Mouse (Mus musculus) ES-E14 (cell line): ENCODE measurements at regions not wholly inside any gene's neighbourhood (a gene's known extent, or its start where the extent isn't known, plus 50 kb on each side); places are given as distances from the start of the nearest gene placed in this dataset.

Experiments
- DNase-seq: peaks from one replicate; pipeline ENCODE4 v3.0.0-alpha.2; 2013; ENCODE audit warnings: low read depth, low spot score
- H3K27ac ChIP-seq: 2 replicates; pipeline ENCODE4 v1.5.1; 2012; ENCODE audit warnings: low read depth, mild to moderate bottlenecking, low read length, moderate library complexity, mixed read lengths; ENCODE audit not compliant: poor library complexity, insufficient read depth, severe bottlenecking
- H3K36me3 ChIP-seq: 2 replicates; pipeline ENCODE4 v1.6.1; 2012; ENCODE audit warnings: mild to moderate bottlenecking, low read length, moderate library complexity, mixed read lengths; ENCODE audit not compliant: control insufficient read depth, poor library complexity, insufficient read depth, severe bottlenecking
- H3K4me1 ChIP-seq, 2 experiments: fragments of 150-350 bp in 1 of 2; sonication (generic) in 1 of 2; 2 replicates each; pipeline ENCODE4 v1.6.1; 2012; ENCODE audit warnings: low read length in 2 of 2, mild to moderate bottlenecking in 1 of 2, mixed read lengths in 1 of 2; ENCODE audit not compliant: control insufficient read depth in 2 of 2, insufficient read depth in 2 of 2, poor library complexity in 1 of 2
- H3K4me3 ChIP-seq, 2 experiments: fragments of 150-350 bp in 1 of 2; sonication (generic) in 1 of 2; 2 replicates each; pipeline ENCODE4 v1.5.1; 2012; ENCODE audit warnings: low read length in 2 of 2, low read depth in 1 of 2, mild to moderate bottlenecking in 1 of 2, mixed read lengths in 1 of 2; ENCODE audit not compliant: insufficient read depth in 1 of 2, poor library complexity in 1 of 2, severe bottlenecking in 1 of 2
- H3K9ac ChIP-seq: 2 replicates; pipeline ENCODE4 v1.6.1; 2012; ENCODE audit warnings: low read depth, mild to moderate bottlenecking, low read length, mixed read lengths; ENCODE audit not compliant: poor library complexity, insufficient read depth, severe bottlenecking
- H3K9me3 ChIP-seq: fragments of 150-350 bp; sonication (generic); 2 replicates; pipeline ENCODE4 v1.6.1; 2012; ENCODE audit warnings: low read depth, mild to moderate bottlenecking, low read length; ENCODE audit not compliant: control insufficient read depth, insufficient read depth
- CHD2 ChIP-seq: IDR thresholded peaks from 2 replicates; pipeline ENCODE4 v1.6.1; 2014; ENCODE audit warnings: mild to moderate bottlenecking, low read depth, low read length, inconsistent platforms
- HCFC1 ChIP-seq: IDR thresholded peaks from 2 replicates; pipeline ENCODE4 v1.6.1; 2012; ENCODE audit warnings: low read length, inconsistent platforms, borderline replicate concordance; ENCODE audit not compliant: insufficient read depth
- MAFK ChIP-seq: IDR thresholded peaks from 2 replicates; pipeline ENCODE4 v1.6.1; 2014; ENCODE audit warnings: mild to moderate bottlenecking, low read depth, low read length, inconsistent platforms; ENCODE audit not compliant: insufficient read depth
- ZC3H11A ChIP-seq: IDR thresholded peaks from 2 replicates; pipeline ENCODE4 v1.6.1; 2012; ENCODE audit warnings: low read depth, mild to moderate bottlenecking, inconsistent platforms, low read length, borderline replicate concordance
- ZNF384 ChIP-seq: IDR thresholded peaks from 2 replicates; pipeline ENCODE4 v1.6.1; 2012; ENCODE audit warnings: low read depth, low read length, inconsistent platforms
- in situ Hi-C, 2 experiments: fragments of 600-800 bp; cut with MboI; formaldehyde crosslinking; loops; one replicate each; pipeline ENCODE4 v1.15.1; 2025; ENCODE audit warnings: low sequenced_read_pairs in 2 of 2, inconsistent platforms in 1 of 2; ENCODE audit not compliant: unreplicated experiment in 2 of 2

GRCm38 (mm10) chr9:6645796-6646309, 376.2 kb upstream of the Ddi1 start:
- in situ Hi-C loops = no loop called here
- DNase-seq = no peak
- Histone ChIP-seq H3K36me3 (no peaks in the 10 kb centered on the region), H3K27ac (no peak overlapping the region), H3K9ac (no peak overlapping the region), H3K9me3 (no peaks in the 10 kb centered on the region), H3K4me1 (no peaks in the 10 kb centered on the region), H3K4me3 (no peak overlapping the region)
- TF ChIP-seq ZNF384 (no peak), HCFC1 (no peak), CHD2 (no peak), ZC3H11A (no peak), MAFK (no peak)

DNA sequence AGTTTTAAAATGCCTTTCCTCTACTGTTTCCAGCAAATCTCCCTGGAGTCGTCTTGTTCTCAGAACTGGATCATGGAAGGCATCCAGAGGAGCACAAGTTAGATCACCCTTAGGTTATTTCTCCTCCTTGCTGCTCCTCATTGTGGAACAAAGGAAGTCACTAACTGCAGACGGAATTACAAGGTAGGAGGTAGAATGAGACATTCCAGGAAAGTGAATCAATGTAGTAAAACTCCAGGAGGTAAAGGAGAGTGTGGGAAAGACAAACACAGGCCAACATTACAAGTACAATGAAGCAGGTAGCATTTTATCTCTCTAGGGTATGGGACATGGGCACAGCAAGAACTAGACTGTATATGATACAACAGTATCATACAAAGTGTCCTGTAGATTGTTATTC, 375.7 kb upstream of the Ddi1 start:
- Histone ChIP-seq H3K4me3 (no peak overlapping the region), H3K27ac (no peak overlapping the region), H3K9ac (no peak overlapping the region), H3K36me3 (no peaks in the 10 kb centered on the region), H3K4me1 (no peaks in the 10 kb centered on the region), H3K9me3 (no peaks in the 10 kb centered on the region)
- DNase-seq = no peak
- TF ChIP-seq MAFK (no peak), ZNF384 (no peak), HCFC1 (no peak), CHD2 (no peak), ZC3H11A (no peak)
- in situ Hi-C loops = no loop called here

DNA sequence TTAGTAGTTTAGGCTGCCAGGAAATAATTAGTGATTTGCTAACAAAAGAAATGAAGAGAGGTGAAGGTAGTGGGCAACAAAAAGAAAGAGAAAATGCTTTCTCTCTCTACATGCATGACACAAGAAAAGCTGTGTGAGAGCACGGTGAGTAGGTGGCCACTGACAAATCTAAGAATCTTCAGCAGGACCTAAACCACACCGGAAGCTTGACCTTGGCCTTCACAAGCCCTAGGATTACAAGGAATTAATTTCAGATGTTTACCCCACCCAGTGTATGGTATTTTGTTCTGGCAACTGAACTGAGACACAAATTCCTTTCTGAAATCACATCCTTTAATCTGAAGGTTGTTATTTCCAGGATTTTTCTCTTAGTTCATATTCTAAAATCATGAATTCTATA, 347.5 kb upstream of the Ddi1 start:
- no peaks in the 10 kb centered on the region for H3K36me3 ChIP-seq
- in situ Hi-C loops = no loop called here
- no peak overlapping the region for H3K4me3 ChIP-seq
- no peak overlapping the region for H3K9ac ChIP-seq
- TF ChIP-seq ZC3H11A (no peak), HCFC1 (no peak), CHD2 (no peak), ZNF384 (no peak), MAFK (no peak)
- no peak for DNase-seq
- H3K4me1 ChIP-seq = no peaks in the 10 kb centered on the region
- H3K9me3 ChIP-seq = no peaks in the 10 kb centered on the region
- H3K27ac ChIP-seq = no peak overlapping the region

DNA sequence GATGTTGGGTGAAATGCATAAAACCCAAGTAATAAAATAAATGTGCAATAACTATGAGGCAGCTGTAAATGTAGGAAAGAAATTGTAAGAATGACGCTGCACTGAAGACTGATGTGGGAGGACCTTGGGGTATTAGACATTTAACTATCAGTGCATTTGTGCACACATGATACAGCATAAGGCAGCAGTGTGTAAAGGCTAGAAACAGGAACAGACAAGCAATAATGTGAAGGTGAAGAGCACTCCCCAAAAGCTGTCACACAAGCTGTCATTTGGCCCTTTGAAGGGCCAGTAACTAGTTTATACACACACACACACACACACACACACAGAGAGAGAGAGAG, 339.6 kb upstream of the Ddi1 start:
- Histone ChIP-seq H3K27ac (no peak overlapping the region), H3K4me1 (no peaks in the 10 kb centered on the region), H3K9ac (no peak overlapping the region), H3K9me3 (no peaks in the 10 kb centered on the region), H3K4me3 (no peak overlapping the region), H3K36me3 (no peaks in the 10 kb centered on the region)
- in situ Hi-C loops = no loop called here
- TF ChIP-seq HCFC1 (no peak), MAFK (no peak), ZC3H11A (no peak), ZNF384 (no peak), CHD2 (no peak)
- DNase-seq = no peak
